Mouse (Mus musculus) intestine, embryonic 16.5 days (tissue): ENCODE measurements around the gene Gemin5. TPM values are rescaled to one million over a fixed set of nuclear protein-coding genes. Genes with fewer than 3 reads are reported as not detected.

ENCODE experiments used
- ATAC-seq: fragments of 200-750 bp; cut with Nextera tagmentation; 2 replicates; pipeline ENCODE4 v1.8.0; 2017; ENCODE audit warnings: moderate TSS enrichment, moderate library complexity
- H3K27ac ChIP-seq: fragments of 300-500 bp; sonication (generic); 2 replicates; pipeline ENCODE4 v1.5.1; 2014; ENCODE audit warnings: mild to moderate bottlenecking, low read length
- H3K27me3 ChIP-seq: fragments of 300-500 bp; sonication (generic); replicated peaks from 2 replicates; pipeline ENCODE4 v1.6.1; 2014; ENCODE audit warnings: low read length, control low read depth, mixed read lengths; ENCODE audit not compliant: control insufficient read depth, insufficient read depth
- H3K36me3 ChIP-seq: fragments of 300-500 bp; sonication (generic); 2 replicates; pipeline ENCODE4 v1.6.1; 2014; ENCODE audit warnings: low read length, control low read depth; ENCODE audit not compliant: control insufficient read depth, insufficient read depth
- H3K4me1 ChIP-seq: fragments of 300-500 bp; sonication (generic); 2 replicates; pipeline ENCODE4 v1.6.1; 2014; ENCODE audit warnings: low read length, control low read depth, mixed read lengths; ENCODE audit not compliant: control insufficient read depth, insufficient read depth
- H3K4me2 ChIP-seq: fragments of 300-500 bp; sonication (generic); 2 replicates; pipeline ENCODE4 v1.6.1; 2014; ENCODE audit warnings: low read depth, low read length, control low read depth
- H3K4me3 ChIP-seq: fragments of 300-500 bp; sonication (generic); 2 replicates; pipeline ENCODE4 v1.5.1; 2014; ENCODE audit warnings: mild to moderate bottlenecking, low read length
- H3K9ac ChIP-seq: fragments of 300-500 bp; sonication (generic); 2 replicates; pipeline ENCODE4 v1.6.1; 2014; ENCODE audit warnings: low read depth, low read length
- H3K9me3 ChIP-seq: fragments of 300-500 bp; sonication (generic); 2 replicates; pipeline ENCODE4 v1.6.1; 2016; ENCODE audit warnings: low read length, control low read depth; ENCODE audit not compliant: control insufficient read depth
- WGBS: fragments of 180-500 bp; shearing (Covaris S2); extraction: QIAGEN DNeasy Blood & Tissue Kit; methylation state at CpG from one replicate; pipeline ENCODE4 v1.1.7; 2014; 5-methylcytosine and 5-hydroxymethylcytosine counted together
- polyA plus RNA-seq: library from polyadenylated mRNA; unstranded; fragments of >200 nt; fragmentation: Nextera tagmentation; extraction: Ambion mirVana; gene quantifications from 2 replicates; pipeline ENCODE4 v1.2.1, GENCODE M21; 2015

The Gemin5 gene
- polyA plus RNA-seq, 1 experiment from 2014 or later = 11.7 TPM

- no peaks in the 10 kb centered on the region for H3K9me3 ChIP-seq
- peaks cover 6% of the 10 kb centered on the region; the same call in 1 of the 2 replicates for H3K4me1 ChIP-seq
- no peaks in the 10 kb centered on the region for H3K36me3 ChIP-seq
- ATAC-seq = 0 out of 2 replicates have a peak, but pooled peaks have one; percentile 11
- peak overlapping the region; percentile 46 for H3K4me3 ChIP-seq
- no peaks in the 10 kb centered on the region for H3K27me3 ChIP-seq
- no peak overlapping the region for H3K9ac ChIP-seq
- no peak overlapping the region for H3K27ac ChIP-seq
- WGBS = 56% methylated on average over 20 of the region's 20 CpGs
- peak overlapping the region; percentile 90 for H3K4me2 ChIP-seq
These were observed 71.3 kb downstream of the Gemin5 start for GRCm38 (mm10) chr11:58096821-58097620.

DNA sequence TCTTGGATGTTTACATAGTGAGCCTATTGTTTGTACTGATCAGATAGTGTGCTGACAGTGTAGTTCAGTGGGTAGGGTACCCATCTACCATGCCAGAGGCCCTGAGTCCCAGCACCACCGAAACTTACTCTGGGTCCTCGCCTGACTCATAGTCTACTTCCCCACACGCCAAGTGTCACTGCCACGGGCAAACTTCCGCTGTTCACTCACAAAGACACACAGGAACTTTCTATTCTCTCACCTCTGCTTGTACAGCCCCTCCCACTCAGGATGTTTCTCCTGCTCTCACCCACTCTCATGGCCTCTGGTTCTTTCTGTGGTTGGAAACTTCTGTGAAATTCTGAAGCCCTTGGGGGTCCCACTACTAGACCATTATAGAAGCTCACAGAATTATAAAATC lies 72.2 kb downstream of the Gemin5 start:
- no peak overlapping the region for H3K4me3 ChIP-seq
- no peak for ATAC-seq
- H3K27me3 ChIP-seq = no peaks in the 10 kb centered on the region
- H3K9ac ChIP-seq = no peak overlapping the region
- 65% methylated on average over 5 of the region's 5 CpGs for WGBS
- H3K4me1 ChIP-seq = peaks cover 6% of the 10 kb centered on the region; the same call in 1 of the 2 replicates
- H3K4me2 ChIP-seq = no peak overlapping the region
- H3K9me3 ChIP-seq = no peaks in the 10 kb centered on the region
- no peak overlapping the region for H3K27ac ChIP-seq
- no peaks in the 10 kb centered on the region for H3K36me3 ChIP-seq

DNA sequence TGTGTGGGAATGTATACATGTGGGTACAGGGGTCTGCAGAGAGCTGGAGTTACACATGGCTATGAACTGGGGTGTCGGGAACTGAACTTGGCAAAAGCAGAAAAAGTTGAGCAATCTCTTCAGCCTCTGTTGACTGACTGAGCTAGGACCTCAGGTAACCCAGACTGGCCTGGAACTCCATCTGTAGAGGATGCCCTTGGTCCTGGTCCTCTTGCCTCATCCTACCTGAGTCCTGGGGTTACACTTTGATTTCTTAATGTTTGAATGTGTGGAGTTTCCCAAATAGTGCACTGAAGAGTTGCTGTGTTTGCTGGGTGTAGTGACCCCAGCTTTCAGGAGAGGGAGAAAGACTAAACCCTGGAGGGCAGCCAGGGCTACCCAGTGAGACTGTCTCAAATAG lies 72.8 kb downstream of the Gemin5 start:
- Histone ChIP-seq H3K27ac (no peak overlapping the region), H3K36me3 (no peaks in the 10 kb centered on the region), H3K9me3 (no peaks in the 10 kb centered on the region), H3K27me3 (no peaks in the 10 kb centered on the region), H3K9ac (no peak overlapping the region), H3K4me2 (no peak overlapping the region), H3K4me1 (peaks cover 6% of the 10 kb centered on the region; the same call in 1 of the 2 replicates), H3K4me3 (no peak overlapping the region)
- no peak for ATAC-seq
- 93% methylated on average over 1 of the region's 1 CpGs for WGBS

DNA sequence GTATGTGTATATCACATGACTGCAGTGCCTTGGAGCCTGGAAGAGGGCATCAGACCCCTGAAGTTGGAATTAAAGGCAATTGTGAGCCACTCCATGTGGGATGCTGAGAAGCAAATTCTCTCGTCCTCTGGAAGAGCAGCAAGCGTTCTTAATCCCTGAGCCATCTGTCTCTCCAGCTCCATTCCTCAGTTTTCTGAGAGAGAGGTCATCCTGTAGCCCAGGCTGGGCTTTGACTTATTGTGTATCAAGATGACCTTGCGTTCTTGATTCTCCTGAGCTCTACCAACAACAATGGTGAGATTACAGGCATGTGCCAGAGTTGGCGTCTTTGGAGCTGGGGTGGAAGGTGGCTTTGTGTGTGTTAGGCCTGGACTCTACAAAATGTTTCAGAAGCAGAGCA lies 73.6 kb downstream of the Gemin5 start:
- H3K9ac ChIP-seq = no peak overlapping the region
- 81% methylated on average over 4 of the region's 4 CpGs for WGBS
- H3K4me3 ChIP-seq = no peak overlapping the region
- H3K27ac ChIP-seq = no peak overlapping the region
- no peaks in the 10 kb centered on the region for H3K27me3 ChIP-seq
- no peak for ATAC-seq
- no peaks in the 10 kb centered on the region for H3K9me3 ChIP-seq
- no peak overlapping the region for H3K4me2 ChIP-seq
- no peaks in the 10 kb centered on the region for H3K36me3 ChIP-seq
- peaks cover 6% of the 10 kb centered on the region; the same call in 1 of the 2 replicates for H3K4me1 ChIP-seq

DNA sequence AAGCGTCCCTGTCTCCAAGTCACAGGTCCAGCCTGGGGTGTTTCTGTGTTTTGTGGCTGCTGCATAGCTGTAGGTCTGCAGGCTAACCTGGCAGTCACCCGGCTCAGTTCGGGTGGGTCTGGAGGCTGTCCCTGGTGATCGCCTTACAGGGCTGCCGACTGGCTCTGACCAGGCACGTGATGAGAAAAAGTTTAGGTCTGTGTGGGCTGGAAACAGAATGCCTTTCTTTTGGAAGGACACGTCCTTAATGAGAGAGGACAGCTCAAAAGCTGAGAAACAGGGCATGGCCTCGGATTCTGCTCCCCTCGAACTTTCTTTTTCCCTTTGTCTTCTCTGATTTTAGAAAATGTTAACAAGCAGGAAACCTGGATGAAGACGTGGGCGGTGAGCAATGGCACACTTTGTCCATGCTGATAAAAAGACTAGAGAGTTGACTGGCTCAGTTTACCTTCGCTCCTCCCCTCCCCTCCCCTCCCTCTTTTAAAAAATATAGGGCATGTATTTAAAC lies 75.3 kb downstream of the Gemin5 start, which contains the start of gene Gm12248:
TSS of gene Gm12248 (minus strand) at position 114 of the 508 bp plus-strand sequence.
- Histone ChIP-seq H3K27ac (no peak within 1 kb of the TSS), H3K36me3 (no peaks in the 10 kb centered on the region), H3K4me1 (peaks cover 6% of the 10 kb centered on the region; the same call in 1 of the 2 replicates), H3K4me3 (peak within 1 kb of the TSS; percentile 17; the same call in 1 of the 2 replicates), H3K4me2 (peak within 1 kb of the TSS; percentile 35), H3K9me3 (no peaks in the 10 kb centered on the region), H3K27me3 (no peaks in the 10 kb centered on the region), H3K9ac (peak within 1 kb of the TSS; percentile 52)
- WGBS = 19% methylated on average over 12 of the region's 12 CpGs
- ATAC-seq = peak; percentile 65

DNA sequence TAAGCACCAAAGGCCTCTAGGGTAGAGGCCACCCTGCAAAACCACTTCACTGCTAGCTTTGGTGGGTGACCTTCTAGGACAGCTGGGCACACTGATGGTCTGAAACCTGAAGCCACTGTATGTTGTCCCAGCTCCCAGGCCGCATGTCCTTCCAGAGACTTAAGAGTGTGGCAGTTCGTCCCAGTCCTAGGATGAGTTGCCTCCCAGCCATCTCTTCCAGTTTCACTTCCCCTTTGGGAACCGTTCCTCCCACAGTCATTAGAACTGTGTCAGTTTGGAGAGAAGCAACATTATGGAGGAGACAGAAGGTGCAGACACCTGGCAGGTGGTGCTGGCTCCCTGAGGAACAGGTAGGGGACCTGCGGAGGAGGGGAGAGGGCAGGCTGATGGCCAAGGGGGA lies 75.8 kb downstream of the Gemin5 start:
- Histone ChIP-seq H3K27me3 (no peaks in the 10 kb centered on the region), H3K4me1 (peaks cover 6% of the 10 kb centered on the region; the same call in 1 of the 2 replicates), H3K4me3 (0 out of 2 replicates have a peak overlapping the region, but pooled peaks have one; percentile 17), H3K9me3 (no peaks in the 10 kb centered on the region), H3K9ac (peak overlapping the region; percentile 52), H3K4me2 (peak overlapping the region; percentile 35), H3K27ac (no peak overlapping the region), H3K36me3 (no peaks in the 10 kb centered on the region)
- no peak for ATAC-seq
- WGBS = 51% methylated on average over 4 of the region's 4 CpGs

DNA sequence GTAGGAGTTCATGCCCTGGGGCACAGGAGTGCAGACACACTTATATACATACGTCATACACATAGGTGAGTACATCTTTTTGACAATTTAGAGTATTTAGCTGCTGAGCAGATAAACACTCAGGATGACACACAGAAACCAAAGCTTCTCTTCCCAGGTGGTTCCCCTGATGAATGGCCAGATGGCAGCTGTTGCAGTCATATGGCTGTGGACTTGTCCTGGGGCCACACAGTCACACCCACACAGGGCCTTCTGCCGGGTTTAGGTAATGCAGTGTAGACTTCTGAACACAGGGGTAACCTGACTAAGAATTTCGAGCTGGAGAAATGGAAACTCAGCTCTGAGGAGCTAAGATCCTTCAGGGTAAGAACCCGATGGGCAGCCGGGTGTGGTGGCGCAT lies 86.6 kb downstream of the Gemin5 start:
- 88% methylated on average over 6 of the region's 6 CpGs for WGBS
- Histone ChIP-seq H3K27ac (no peak overlapping the region), H3K9me3 (no peaks in the 10 kb centered on the region)

DNA sequence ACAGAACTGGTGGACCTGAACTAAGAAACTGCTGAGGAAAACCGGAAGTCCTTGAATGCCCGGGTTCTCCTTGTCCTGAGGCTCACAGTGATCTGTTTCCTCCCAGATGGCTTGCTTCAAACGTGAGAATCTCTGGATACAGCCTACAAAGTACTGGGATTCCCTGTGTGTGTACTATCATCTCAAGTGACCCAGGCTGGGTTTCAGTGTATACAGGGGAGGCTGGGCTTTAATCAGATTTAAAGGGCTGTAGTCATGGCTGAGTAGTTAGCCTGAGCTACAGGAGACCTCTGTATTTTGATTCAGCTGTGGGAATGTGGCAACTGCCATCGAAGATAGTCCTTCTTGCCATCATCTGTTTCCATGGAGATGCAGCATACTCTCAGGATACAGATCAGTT lies 91.1 kb downstream of the Gemin5 start:
- ATAC-seq = no peak
- 61% methylated on average over 4 of the region's 4 CpGs for WGBS
- no peak overlapping the region for H3K4me3 ChIP-seq

More for the DNA sequence above, 86.6 kb downstream of the Gemin5 start:
- Histone ChIP-seq H3K4me2 (no peak overlapping the region), H3K4me1 (no peaks in the 10 kb centered on the region), H3K36me3 (no peaks in the 10 kb centered on the region), H3K4me3 (no peak overlapping the region), H3K9ac (no peak overlapping the region), H3K27me3 (no peaks in the 10 kb centered on the region)
- ATAC-seq = no peak

DNA sequence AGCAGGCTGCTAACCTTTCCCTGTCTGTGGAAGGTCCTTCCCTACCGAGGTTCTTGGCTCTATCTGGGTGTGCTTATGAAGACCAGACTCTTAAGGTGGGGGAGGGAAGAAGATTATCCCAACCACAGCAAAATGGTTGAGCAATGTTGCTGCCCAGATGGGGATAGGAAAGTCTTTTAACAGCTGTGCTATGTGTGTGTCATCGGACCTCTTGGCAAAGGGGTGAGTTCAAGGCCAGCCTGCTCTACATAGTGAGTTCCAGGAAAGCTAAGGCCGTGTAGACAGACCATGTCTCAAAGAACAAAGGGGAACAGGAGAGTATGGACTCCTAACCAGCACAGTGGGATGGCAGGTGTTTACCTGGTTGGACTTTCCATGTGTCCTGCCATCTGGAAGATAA lies 95.4 kb downstream of the Gemin5 start:
- H3K36me3 ChIP-seq = no peaks in the 10 kb centered on the region
- H3K27ac ChIP-seq = no peak overlapping the region
- no peak for ATAC-seq
- no peak overlapping the region for H3K4me3 ChIP-seq
- no peaks in the 10 kb centered on the region for H3K9me3 ChIP-seq
- H3K9ac ChIP-seq = no peak overlapping the region
- H3K4me1 ChIP-seq = peaks cover 2% of the 10 kb centered on the region
- no peaks in the 10 kb centered on the region for H3K27me3 ChIP-seq
- no peak overlapping the region for H3K4me2 ChIP-seq
- 71% methylated on average over 3 of the region's 3 CpGs for WGBS

More for the DNA sequence above, 91.1 kb downstream of the Gemin5 start:
- H3K27me3 ChIP-seq = no peaks in the 10 kb centered on the region
- H3K4me1 ChIP-seq = no peaks in the 10 kb centered on the region
- H3K9me3 ChIP-seq = no peaks in the 10 kb centered on the region
- H3K9ac ChIP-seq = no peak overlapping the region
- no peak overlapping the region for H3K27ac ChIP-seq
- H3K36me3 ChIP-seq = no peaks in the 10 kb centered on the region
- no peak overlapping the region for H3K4me2 ChIP-seq
